Mouse (Mus musculus): ENCODE measurements around the gene Ifi27l2b. TPM values are rescaled to one million over a fixed set of nuclear protein-coding genes. Genes with fewer than 3 reads are reported as not detected.
"Not testable (repeated sequence)": the region's sequence is repeated elsewhere in the genome, so short reads cannot be mapped to it uniquely, and the experiment has no call there.

The Ifi27l2b gene
- total RNA-seq (2021), result not detected
- long read RNA-seq, experiment 1, result 0 reads
- long read RNA-seq, experiment 2, result 0 reads

DNA sequence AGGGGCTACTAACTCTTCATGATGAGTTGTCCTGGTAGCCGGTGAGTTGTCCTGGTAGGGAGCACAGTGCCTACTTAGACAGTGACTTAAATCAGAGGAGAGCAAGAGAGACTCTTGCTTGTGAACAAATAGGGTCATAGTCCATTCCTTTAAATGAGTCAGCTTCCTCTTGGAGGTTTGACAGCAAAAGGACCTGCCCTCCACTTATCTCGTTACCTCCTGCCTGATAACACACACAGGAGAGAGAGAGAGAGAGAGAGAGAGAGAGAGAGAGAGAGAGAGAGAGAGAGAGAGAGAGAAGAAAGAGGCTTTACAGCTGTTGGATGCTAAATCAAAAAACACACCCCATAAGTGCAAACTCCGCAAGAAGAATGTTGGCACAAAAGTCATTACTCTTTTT lies at the start of gene Ifi27l2b:
Ifi27l2b (minus strand) TSS at position 84 of the 400 bp plus-strand sequence.
- DNase-seq (ENCODE audit: low spot score), result no peak

GRCm38 (mm10) chr12:103504402-103504801 lies 47.4 kb upstream of the Ifi27l2b start:
- DNase-seq (ENCODE audit: low spot score), result no peak

GRCm38 (mm10) chr12:103503300-103503699 lies 46.3 kb upstream of the Ifi27l2b start:
- no peak for DNase-seq (ENCODE audit: low spot score)

GRCm38 (mm10) chr12:103499261-103499660 lies 42.2 kb upstream of the Ifi27l2b start:
- DNase-seq (ENCODE audit: low spot score), result peak; percentile 29

DNA sequence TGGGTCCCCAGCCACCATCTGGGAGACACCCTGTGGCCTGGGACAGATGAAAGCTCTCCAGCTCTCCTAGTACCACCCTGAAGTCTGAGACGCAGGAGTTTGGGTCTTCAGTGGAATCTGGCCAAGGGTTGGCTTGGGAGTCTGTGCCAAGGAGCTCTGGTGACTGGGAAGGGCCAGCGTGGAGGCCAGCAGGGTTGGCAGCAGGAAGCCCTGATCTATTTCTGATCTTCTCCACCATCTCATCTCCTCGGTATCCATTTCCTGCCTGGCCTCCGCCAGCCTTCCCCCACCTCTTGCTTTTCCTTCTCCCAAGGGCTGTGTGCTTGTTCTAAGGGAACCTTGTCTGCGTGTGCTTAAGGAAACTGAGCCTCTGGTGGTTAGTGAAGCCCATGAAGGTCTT lies 41.7 kb upstream of the Ifi27l2b start:
- DNase-seq (ENCODE audit: low spot score), result peak; percentile 64

- peak; percentile 50 for DNase-seq (ENCODE audit: low spot score)
These were observed 37.5 kb upstream of the Ifi27l2b start for GRCm38 (mm10) chr12:103494486-103494885.

- DNase-seq (ENCODE audit: low spot score), result peak; percentile 82
These were observed 35.7 kb upstream of the Ifi27l2b start for GRCm38 (mm10) chr12:103492767-103493166.

DNA sequence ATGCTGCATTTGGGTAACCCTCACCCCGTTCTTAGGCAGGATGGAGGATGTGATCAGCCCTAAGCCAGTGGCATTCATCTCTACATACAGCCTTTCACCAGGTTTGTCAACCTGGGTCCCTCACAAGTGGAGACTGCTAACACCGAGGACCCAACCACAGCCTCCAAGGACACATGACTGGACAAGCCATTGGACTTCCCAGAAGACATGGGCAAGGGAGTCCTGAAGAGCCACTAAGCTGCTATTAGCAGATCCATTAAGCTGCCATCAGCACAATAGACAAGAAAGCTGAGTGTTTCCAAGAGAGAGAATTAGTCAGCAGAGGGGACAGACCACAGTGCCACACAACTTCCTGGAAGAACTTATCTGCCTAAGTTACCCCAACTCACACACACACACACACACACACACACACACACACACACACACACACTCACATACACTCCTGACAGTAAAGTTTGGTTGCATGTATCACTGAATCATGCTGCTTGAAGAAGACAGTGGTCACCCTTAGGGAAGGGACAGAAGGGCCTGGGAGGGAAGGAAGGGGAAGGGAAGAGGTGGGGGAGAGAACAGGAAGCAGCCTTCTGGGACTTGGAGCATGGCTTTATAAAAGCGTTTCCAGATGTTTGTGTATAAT lies 34.2 kb upstream of the Ifi27l2b start:
- no peak for DNase-seq (ENCODE audit: low spot score)

DNA sequence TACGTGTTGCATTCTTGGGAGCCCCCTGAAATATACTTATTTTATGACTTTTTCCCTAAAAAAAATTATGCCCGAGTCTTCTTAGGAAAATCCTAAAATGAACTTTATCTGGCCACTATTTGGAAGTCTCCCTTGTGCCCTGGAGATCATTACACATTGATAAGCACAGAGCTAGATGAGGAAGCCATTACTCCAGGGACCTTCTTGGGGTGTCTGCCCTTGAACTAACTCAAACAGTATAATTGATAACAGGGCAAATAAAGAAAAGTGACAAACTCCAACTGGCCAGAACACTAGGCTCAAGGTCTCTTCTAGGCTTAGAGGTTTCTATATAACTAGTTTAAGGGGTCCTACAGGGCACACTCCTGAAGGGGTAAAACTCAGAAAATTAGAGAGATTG lies 30.7 kb upstream of the Ifi27l2b start:
- DNase-seq (ENCODE audit: low spot score), result no peak

DNA sequence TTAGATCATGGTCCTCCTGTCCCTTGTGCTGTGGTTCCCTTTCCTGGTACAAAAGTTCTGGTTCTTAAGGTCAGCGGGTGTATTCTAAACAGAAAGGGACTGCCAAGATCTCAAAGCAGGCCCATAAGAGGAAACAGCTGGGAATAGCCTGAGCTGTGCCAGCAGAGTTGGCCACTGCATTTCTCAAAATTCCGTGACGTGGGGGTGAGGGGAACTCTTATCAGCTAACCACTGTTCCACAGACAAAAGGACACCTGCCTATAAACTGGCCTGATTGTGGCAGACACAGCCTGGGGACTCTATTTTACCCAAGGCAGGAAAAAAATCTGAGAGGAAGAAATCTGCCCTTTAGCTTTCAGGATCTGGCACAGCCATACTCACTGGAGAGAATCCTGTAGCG lies 30.3 kb upstream of the Ifi27l2b start:
- peak; percentile 43 for DNase-seq (ENCODE audit: low spot score)

DNA sequence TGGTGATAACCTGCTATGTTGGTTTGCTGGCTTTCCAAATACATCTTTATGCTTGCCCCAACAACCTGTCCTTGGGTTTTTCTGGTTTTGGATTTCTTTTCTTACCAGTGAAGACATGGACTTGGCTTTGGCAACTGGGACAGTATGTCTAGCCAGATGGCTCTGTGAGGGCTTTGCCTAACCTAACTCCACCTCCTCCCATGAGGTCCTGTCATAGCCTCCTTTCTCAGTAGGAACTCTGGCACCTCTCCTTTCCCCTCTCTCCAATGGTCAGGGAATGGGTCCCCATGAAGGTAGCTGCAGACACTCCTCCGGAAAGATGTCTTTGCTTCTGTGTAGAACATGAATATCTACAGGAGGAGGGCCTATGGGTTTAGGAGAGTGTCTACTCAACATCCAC lies 29.7 kb upstream of the Ifi27l2b start:
- peak; percentile 64 for DNase-seq (ENCODE audit: low spot score)

GRCm38 (mm10) chr12:103484200-103484972 lies 27.4 kb upstream of the Ifi27l2b start:
- DNase-seq (ENCODE audit: low spot score), result not testable (repeated sequence)

GRCm38 (mm10) chr12:103482781-103483180 lies 25.8 kb upstream of the Ifi27l2b start:
- peak; percentile 3 for DNase-seq (ENCODE audit: low spot score)

- peak; percentile 0 for DNase-seq (ENCODE audit: low spot score)
These were observed 24.6 kb upstream of the Ifi27l2b start for GRCm38 (mm10) chr12:103481671-103482070.

- DNase-seq (ENCODE audit: low spot score), result no peak
These were observed 20.5 kb upstream of the Ifi27l2b start for GRCm38 (mm10) chr12:103477461-103478015.

DNA sequence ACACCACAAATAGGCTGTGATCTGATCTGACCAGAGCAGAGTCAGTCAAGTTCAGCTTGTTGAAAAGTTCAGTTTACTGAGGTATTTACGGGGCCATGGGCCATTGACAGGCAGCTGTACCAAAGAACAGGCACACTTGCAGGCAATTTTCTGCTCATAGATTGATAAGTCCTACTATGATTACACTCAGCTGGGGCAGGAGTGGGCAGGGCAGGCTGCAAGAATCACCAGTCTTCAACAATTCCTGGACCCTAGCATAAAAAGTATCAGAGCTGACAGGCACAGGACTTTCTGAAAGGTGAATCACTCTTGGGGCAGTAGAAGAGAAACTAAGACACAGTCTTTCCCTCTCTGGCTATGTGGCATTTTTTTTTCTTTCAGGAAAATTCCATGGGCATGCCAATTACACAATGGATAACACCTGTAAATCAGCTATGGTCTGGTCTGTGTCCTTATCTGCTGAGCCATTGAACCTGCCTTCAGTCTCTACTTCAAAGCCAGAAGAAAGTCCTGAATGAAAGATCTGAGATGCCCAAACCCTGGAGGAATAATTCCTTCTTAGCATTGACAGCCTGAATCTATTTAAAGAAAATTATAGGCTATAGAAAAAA lies 19.9 kb upstream of the Ifi27l2b start:
- no peak for DNase-seq (ENCODE audit: low spot score)

DNA sequence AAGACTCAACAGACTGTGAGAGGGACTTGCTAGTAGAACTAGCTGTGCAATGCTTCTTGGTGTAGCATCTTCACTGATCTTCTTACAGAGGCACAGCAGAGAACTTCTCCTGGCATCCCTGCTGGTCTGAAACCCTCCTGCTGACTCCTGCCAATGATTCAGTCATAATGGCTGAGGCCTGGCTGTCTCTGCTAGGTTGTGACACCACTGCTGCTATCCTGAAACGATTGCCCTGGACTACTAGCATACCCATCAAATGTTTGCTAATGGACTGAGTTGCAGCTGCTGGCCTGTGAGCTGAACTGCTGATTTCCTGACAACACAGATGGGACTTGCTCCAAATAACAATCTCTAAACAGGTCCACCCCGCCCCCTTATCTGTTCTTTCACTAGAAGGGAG lies 17.5 kb upstream of the Ifi27l2b start:
- no peak for DNase-seq (ENCODE audit: low spot score)

DNA sequence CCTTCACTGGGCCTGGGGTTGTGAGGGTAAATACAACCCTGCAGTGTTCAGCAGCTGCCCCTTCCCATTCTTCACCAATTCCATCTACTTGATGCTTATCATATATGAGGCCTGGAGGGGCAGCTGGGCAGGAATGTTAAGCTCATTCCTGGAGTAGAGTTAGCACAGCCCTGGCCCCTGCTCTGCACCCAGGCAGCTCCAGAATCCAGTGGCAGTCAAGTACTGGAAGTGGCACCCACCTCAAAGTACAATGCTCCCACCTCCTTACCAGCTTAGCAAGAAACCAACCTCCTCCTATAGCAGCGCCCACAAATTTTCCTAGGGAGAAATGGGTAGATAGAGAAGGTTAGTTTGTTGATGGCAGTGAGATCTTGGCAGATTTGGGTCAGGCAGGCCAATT lies 296 bp downstream of the Ifi27l2b start:
- DNase-seq (ENCODE audit: low spot score), result not testable (repeated sequence)

- no peak for DNase-seq (ENCODE audit: low spot score)
These were observed 3.7 kb downstream of the Ifi27l2b start for GRCm38 (mm10) chr12:103453361-103453760.

DNA sequence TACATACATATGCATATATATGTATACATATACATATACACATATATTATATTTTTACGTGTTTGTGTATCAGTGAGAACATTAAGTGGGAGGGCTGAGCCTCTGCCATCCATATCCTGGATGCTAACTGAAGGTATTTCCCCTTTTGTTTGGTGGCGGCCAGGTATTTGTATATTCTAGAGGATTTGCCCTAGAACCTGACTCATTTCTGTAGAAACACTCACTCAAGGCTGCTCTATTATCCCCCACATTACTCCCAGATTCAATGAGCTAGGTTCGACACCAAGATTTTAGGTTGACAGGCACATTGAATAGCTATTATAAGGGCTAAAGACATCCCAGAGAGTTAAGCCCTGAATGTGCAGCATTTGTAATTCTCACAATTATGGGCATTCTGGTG lies 12.0 kb downstream of the Ifi27l2b start:
- DNase-seq (ENCODE audit: low spot score), result no peak

DNA sequence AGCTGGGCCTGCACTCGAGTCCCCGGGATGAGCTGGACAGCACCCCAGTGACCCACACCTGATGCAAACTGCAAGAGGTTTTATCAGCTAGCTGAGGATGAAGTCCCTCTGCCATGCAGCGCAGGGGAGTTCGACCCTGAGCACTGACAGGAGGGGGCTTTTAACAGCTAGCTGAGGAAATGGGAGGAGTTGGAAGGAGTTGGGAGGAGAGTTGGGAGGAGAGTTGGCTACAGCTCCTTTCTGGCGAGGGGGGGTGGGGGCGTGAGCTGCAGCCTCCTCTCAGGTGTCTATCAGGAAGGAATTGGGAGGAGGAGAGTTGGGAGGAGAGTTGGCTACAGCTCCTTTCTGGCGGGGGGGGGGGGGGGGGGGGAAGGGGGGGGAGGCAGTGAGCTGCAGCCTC lies 12.8 kb downstream of the Ifi27l2b start:
- not testable (repeated sequence) for DNase-seq (ENCODE audit: low spot score)

- DNase-seq (ENCODE audit: low spot score), result no peak
These were observed 13.5 kb downstream of the Ifi27l2b start, which contains the start of gene Ifi27l2a for GRCm38 (mm10) chr12:103443524-103443923. Ifi27l2a (minus strand) TSS chr12:103443680.
